Mouse (Mus musculus): ENCODE data around the gene Plekha5. TPM values are rescaled to one million over a fixed set of nuclear protein-coding genes. Genes with fewer than 3 reads are reported as not detected.

Gene Plekha5
- polyA plus RNA-seq, 1 experiment from 2014 or later, result 33.5 TPM

DNA sequence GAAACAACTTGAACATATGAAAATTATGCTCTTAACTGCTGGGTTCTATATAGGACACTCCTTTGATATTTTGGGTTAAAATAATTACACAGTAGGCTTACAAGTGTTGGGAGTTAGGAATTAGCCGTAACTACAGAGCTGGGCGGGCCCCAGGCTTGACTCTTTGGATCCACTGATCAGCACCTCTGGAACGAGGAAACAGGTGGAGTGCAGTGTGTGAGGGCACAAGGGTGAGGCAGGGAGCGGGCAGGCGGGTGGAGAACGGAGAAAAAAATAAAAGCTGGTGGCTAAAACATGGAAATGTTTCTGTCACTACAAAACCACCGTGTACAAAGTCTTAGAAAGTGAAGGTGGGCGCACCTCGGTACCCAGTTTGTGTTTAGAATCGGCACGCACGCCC, 218.8 kb downstream of the Plekha5 start:
- no peak overlapping the region for H3K4me3 ChIP-seq (ENCODE audit: low read depth, low read length)
- H3K27ac ChIP-seq (ENCODE audit: low read length), result no peak overlapping the region
- no peak overlapping the region for H3K4me2 ChIP-seq (ENCODE audit: low read length)
- 95% methylated on average over 12 of the region's 12 CpGs for WGBS
- H3K4me1 ChIP-seq (ENCODE audit: control insufficient read depth, insufficient read depth, low read length), result no peaks in the 10 kb centered on the region
- no peak overlapping the region for H3K9ac ChIP-seq (ENCODE audit: low read depth, low read length)
- no peak for ATAC-seq
- H3K27me3 ChIP-seq (ENCODE audit: control insufficient read depth, insufficient read depth, low read depth, low read length), result no peaks in the 10 kb centered on the region
- H3K36me3 ChIP-seq (ENCODE audit: control insufficient read depth, insufficient read depth, low read length), result peaks cover 19% of the 10 kb centered on the region
- no peaks in the 10 kb centered on the region for H3K9me3 ChIP-seq (replicated peaks; ENCODE audit: control insufficient read depth, low read length, poor library complexity, severe bottlenecking)

DNA sequence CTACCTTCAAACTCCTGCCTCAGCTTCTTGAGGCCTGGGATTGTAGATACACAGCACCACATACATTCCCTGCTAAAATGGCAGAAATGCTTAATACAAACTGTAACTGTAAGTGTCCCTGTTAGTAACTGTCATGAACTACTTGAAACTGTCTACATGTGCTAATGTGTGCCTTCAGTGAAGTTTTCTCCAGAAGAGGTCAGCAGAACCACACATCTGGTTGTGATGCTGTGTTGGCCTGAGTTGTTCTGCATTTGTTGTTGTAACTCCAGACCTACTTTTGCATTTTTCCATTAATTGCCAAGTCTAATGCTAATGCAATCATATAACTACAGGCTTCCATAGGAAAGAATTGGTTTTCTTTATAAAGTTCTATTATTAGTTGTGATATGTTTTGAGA, 222.1 kb downstream of the Plekha5 start:
- Histone ChIP-seq H3K4me1 (ENCODE audit: control insufficient read depth, insufficient read depth, low read length) (no peaks in the 10 kb centered on the region), H3K36me3 (ENCODE audit: control insufficient read depth, insufficient read depth, low read length) (peaks cover 11% of the 10 kb centered on the region), H3K27ac (ENCODE audit: low read length) (no peak overlapping the region), H3K27me3 (ENCODE audit: control insufficient read depth, insufficient read depth, low read depth, low read length) (no peaks in the 10 kb centered on the region), H3K9me3 (replicated peaks; ENCODE audit: control insufficient read depth, low read length, poor library complexity, severe bottlenecking) (no peaks in the 10 kb centered on the region), H3K4me2 (ENCODE audit: low read length) (no peak overlapping the region), H3K4me3 (ENCODE audit: low read depth, low read length) (no peak overlapping the region), H3K9ac (ENCODE audit: low read depth, low read length) (no peak overlapping the region)
- no peak for ATAC-seq

Other genes with a start within 250 kb of the Plekha5 start
- 7.5 and 7.6 TPM in 2 replicates for gene Aebp2, start 198.6 kb downstream of the Plekha5 start, polyA plus RNA-seq (2015; fragmentation: Nextera tagmentation; extraction: Ambion mirVana)

Data from midbrain, embryonic 16.5 days (tissue).